Comparison of ENCODE assay signal across 24 mouse cellular contexts in the genomic region with DNA sequence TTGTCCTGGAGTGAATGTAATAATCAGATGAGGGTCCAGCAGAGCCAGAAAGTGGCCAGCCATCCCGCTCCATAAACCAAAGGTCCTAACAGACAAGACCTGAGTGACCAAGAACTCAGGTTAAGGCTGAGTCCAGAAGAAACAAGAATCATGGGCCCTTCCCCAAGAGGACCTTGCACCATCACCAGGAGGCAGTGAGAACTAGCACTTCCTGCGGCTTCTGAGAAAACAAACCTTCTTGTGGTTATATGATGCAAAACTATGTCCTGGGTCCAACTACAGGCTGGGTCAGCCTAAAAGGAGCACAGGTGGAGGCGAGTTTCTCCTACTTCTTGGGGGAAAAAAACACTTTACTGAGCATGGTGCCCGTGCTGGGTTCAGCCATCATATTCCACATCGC. TPM values are rescaled to one million over a fixed set of nuclear protein-coding genes. Genes with fewer than 3 reads are reported as not detected.
DNase-seq lines count a peak whose midpoint lies in the region; ATAC-seq and TF ChIP-seq lines count a peak whose summit lies in the region.
"Had no signal": no experiment of that assay in that cellular context is flagged by ENCODE, and none has a peak within 500 bp of the region (broad histone marks: within the 10 kb centered on the region; RNA-seq: fewer than 3 reads in every experiment).

No protein-coding gene starts in this region.

- TF ChIP-seq POLR2A in bone marrow, adult 2 months (IDR thresholded peaks at IDR 0.05; ENCODE audit: borderline replicate concordance, control insufficient read depth, low read depth, low read length): no peak

- H3K4me3 ChIP-seq in liver, postnatal 0 days (ENCODE audit: low read depth, low read length): no peak overlapping the region
- no peak overlapping the region for H3K4me3 ChIP-seq in bone marrow, adult 2 months (replicated peaks; ENCODE audit: control insufficient read depth, low read depth, low read length)
- H3K4me3 ChIP-seq in midbrain, embryonic 10.5 days: no peak overlapping the region
- H3K4me3 ChIP-seq: forebrain, embryonic 10.5 days; hindbrain, embryonic 10.5 days; hindbrain, embryonic 13.5 days; intestine, embryonic 15.5 days had no signal

- TF ChIP-seq EP300 in liver, postnatal 0 days (IDR thresholded peaks at IDR 0.05; ENCODE audit: low read depth): no peak

- H3K27me3 ChIP-seq in liver, postnatal 0 days (ENCODE audit: insufficient read depth, low read length): no peaks in the 10 kb centered on the region
- no peaks in the 10 kb centered on the region for H3K27me3 ChIP-seq in midbrain, embryonic 10.5 days (ENCODE audit: low read depth, poor library complexity, severe bottlenecking)
- H3K27me3 ChIP-seq: hindbrain, embryonic 13.5 days; intestine, embryonic 15.5 days had no signal

- no peak overlapping the region for H3K4me2 ChIP-seq in liver, postnatal 0 days (ENCODE audit: low read depth, low read length)
- H3K4me2 ChIP-seq: heart, embryonic 11.5 days; hindbrain, embryonic 13.5 days; intestine, embryonic 15.5 days had no signal

- H3K36me3 ChIP-seq in liver, postnatal 0 days (replicated peaks; ENCODE audit: insufficient read depth, low read length): no peaks in the 10 kb centered on the region
- 0 out of 2 replicates have a peak, but pooled peaks cover 2% of the 10 kb centered on the region for H3K36me3 ChIP-seq in midbrain, embryonic 10.5 days
- H3K36me3 ChIP-seq: hindbrain, embryonic 10.5 days; intestine, embryonic 15.5 days had no signal

- peak overlapping the region; percentile 39; the same call in 1 of the 2 replicates for H3K27ac ChIP-seq in liver, postnatal 0 days (ENCODE audit: low read depth)
- peak overlapping the region; percentile 91 for H3K27ac ChIP-seq in bone marrow, adult 2 months (ENCODE audit: control insufficient read depth, insufficient read depth, low read depth, low read length, poor library complexity)
- H3K27ac ChIP-seq in midbrain, embryonic 10.5 days (replicated peaks): no peak overlapping the region
- H3K27ac ChIP-seq: forebrain, embryonic 10.5 days; hindbrain, embryonic 10.5 days; hindbrain, embryonic 13.5 days; intestine, embryonic 15.5 days had no signal

- H3K9ac ChIP-seq in liver, postnatal 0 days (replicated peaks): no peak overlapping the region
- H3K9ac ChIP-seq: forebrain, postnatal 0 days; hindbrain, embryonic 13.5 days; intestine, embryonic 15.5 days had no signal

- H3K9me3 ChIP-seq in liver, postnatal 0 days (ENCODE audit: low read length): no peaks in the 10 kb centered on the region
- H3K9me3 ChIP-seq in midbrain, embryonic 10.5 days (replicated peaks): no peaks in the 10 kb centered on the region
- H3K9me3 ChIP-seq: forebrain, embryonic 10.5 days; hindbrain, embryonic 10.5 days; hindbrain, embryonic 13.5 days; intestine, embryonic 15.5 days had no signal

- H3K4me1 ChIP-seq in liver, postnatal 0 days (ENCODE audit: insufficient read depth): 0 out of 2 replicates have a peak, but pooled peaks cover 2% of the 10 kb centered on the region
- peaks cover 9% of the 10 kb centered on the region for H3K4me1 ChIP-seq in bone marrow, adult 2 months (ENCODE audit: control insufficient read depth, insufficient read depth, low read length)
- no peaks in the 10 kb centered on the region for H3K4me1 ChIP-seq in midbrain, embryonic 10.5 days
- H3K4me1 ChIP-seq: intestine, embryonic 15.5 days had no signal

- ATAC-seq in liver, postnatal 0 days: no peak
- peak; percentile 44; the same call in 1 of the 2 replicates for ATAC-seq in megakaryocyte progenitor cell, adult 5-6 weeks (replicated peaks; ENCODE audit: poor library complexity)
- ATAC-seq: activated CD4-positive, CD25-positive, alpha-beta regulatory T cell, adult 4 months; forebrain, embryonic 14.5 days; forebrain, postnatal 0 days; hindbrain, embryonic 16.5 days; intestine, embryonic 15.5 days had no signal

- WGBS in liver, postnatal 0 days (ENCODE audit: insufficient replicate concordance): 78% methylated on average over 5 of the region's 5 CpGs
- 60% methylated on average over 5 of the region's 5 CpGs for WGBS in bone marrow, adult 2 months
- WGBS in midbrain, embryonic 10.5 days: 91% methylated on average over 5 of the region's 5 CpGs

- no peak for DNase-seq in liver, postnatal 0 days
- no peak for DNase-seq in liver
- DNase-seq in midbrain, embryonic 10.5 days (ENCODE audit: low spot score): no peak
- DNase-seq in Muller cell, postnatal 12 days (ENCODE audit: inconsistent ontology term): no peak
- DNase-seq: adrenal gland, adult 8-10 months; adrenal gland, postnatal 25 days; B cell, adult 2 months; cerebellum, adult 18-20 months; cerebellum, adult 9-10 months; cerebellum, postnatal 14 days; forebrain, postnatal 0 days; gastrocnemius, postnatal 25 days; heart, postnatal 36 days had no signal

- TF ChIP-seq CTCF in liver, postnatal 0 days (IDR thresholded peaks at IDR 0.05; ENCODE audit: low read depth): no peak
- no peak for TF ChIP-seq CTCF in bone marrow, adult 2 months (IDR thresholded peaks at IDR 0.05; ENCODE audit: control insufficient read depth, insufficient read depth, low read length)

RNA-seq across cellular contexts. Expression of gene Map3k9, which starts 16.6 kb away (rescaled TPM):
- 0.19 and 0.27 TPM in 2 replicates for polyA plus RNA-seq in liver, postnatal 0 days (2015; fragmentation: Nextera tagmentation; extraction: Ambion mirVana)
- polyA plus RNA-seq in bone marrow, adult 2 months (2011; ENCODE audit: insufficient read depth, insufficient read length, low replicate concordance, missing spikeins): 3.9 and 5.7 TPM in 2 replicates
- total RNA-seq in megakaryocyte progenitor cell, adult 5-6 weeks (2015): 0.37 and 1.4 TPM in 2 replicates
- 0.92 and 1.7 TPM in 2 replicates for total RNA-seq in megakaryocyte progenitor cell, adult 5-6 weeks (2017)
- polyA plus RNA-seq in midbrain, embryonic 10.5 days (2016; fragmentation: Nextera tagmentation; extraction: Ambion mirVana): 0.72 and 1.2 TPM in 2 replicates
- total RNA-seq: MEL had no signal
